Mouse (Mus musculus): Measurements from ENCODE around the gene Olfr91.

GRCm38 (mm10) chr17:37075766-37076165, 22.3 kb downstream of the Olfr91 start:
- TF ChIP-seq POLR2A (IDR thresholded peaks at IDR 0.05; ENCODE audit: low read depth, low read length) (no peak), CTCF (IDR thresholded peaks at IDR 0.05; ENCODE audit: extremely low read depth, insufficient read depth, insufficient read length, insufficient replicate concordance) (no peak)

Data from spleen, adult 2 months (tissue).